Mouse (Mus musculus) adrenal gland, postnatal 4 days (tissue): ENCODE measurements around the gene Nme2. TPM values are rescaled to one million over a fixed set of nuclear protein-coding genes. Genes with fewer than 3 reads are reported as not detected.

ENCODE experiments used
- DNase-seq, 2 experiments: peaks; one replicate each; pipeline ENCODE4 v3.0.0; 2021 to 2022; ENCODE audit warnings: low spot score in 2 of 2, mixed read lengths in 2 of 2
- long read RNA-seq, 2 experiments: library from polyadenylated mRNA; stranded (forward); transcript quantifications; one replicate each; pipeline ENCODE4 v2.0.0; 2021
- total RNA-seq, 2 experiments: library from RNA; stranded (reverse); gene quantifications; 2 replicates each; pipeline ENCODE4 v1.2.3; 2021

Gene Nme2
- total RNA-seq: 100 to 1,000 TPM; 419 to 443 TPM
- long read RNA-seq, experiment 1, transcript Nme2-202 (4 exons, 734 nt): minor isoform, 57 of 329 reads
- long read RNA-seq, experiment 1, transcript Nme2-201 (5 exons, 1,012 nt): major isoform, 269 of 329 reads
- long read RNA-seq, experiment 1, partial matches to known transcripts: 1 of 329 reads
- long read RNA-seq, experiment 1, other reads (novel, unspliced or antisense): 2 of 329 reads
- long read RNA-seq, experiment 2, transcript Nme2-202 (4 exons, 734 nt): minor isoform, 39 of 301 reads
- long read RNA-seq, experiment 2, transcript Nme2-201 (5 exons, 1,012 nt): major isoform, 230 of 301 reads
- long read RNA-seq, experiment 2, partial matches to known transcripts: 30 of 301 reads
- long read RNA-seq, experiment 2, other reads (novel, unspliced or antisense): 2 of 301 reads

- DNase-seq: no peak
Observed at GRCm38 (mm10) chr11:93956159-93956558, at the start of gene Nme2. Gene Nme2 (minus strand): TSS chr11:93956259.

- no peak for DNase-seq
Observed at GRCm38 (mm10) chr11:94003346-94003745, 47.3 kb upstream of the Nme2 start.

- DNase-seq: no peak
Observed at GRCm38 (mm10) chr11:93999276-93999675, 43.2 kb upstream of the Nme2 start.

- no peak for DNase-seq
Observed at GRCm38 (mm10) chr11:93997141-93997775, 41.2 kb upstream of the Nme2 start.

GRCm38 (mm10) chr11:93996306-93997140 is 40.5 kb upstream of the Nme2 start:
- DNase-seq: peak; percentile 14 to 29

- DNase-seq: peak; percentile 82 to 92
Observed at GRCm38 (mm10) chr11:93995720-93996305, 39.8 kb upstream of the Nme2 start, which contains the start of gene Spag9. Gene Spag9 (plus strand): TSS chr11:93996091.

GRCm38 (mm10) chr11:93995111-93995719 is 39.2 kb upstream of the Nme2 start:
- DNase-seq: peak; percentile 32 to 64

GRCm38 (mm10) chr11:93994531-93994930 is 38.5 kb upstream of the Nme2 start:
- no peak for DNase-seq

- DNase-seq: no peak
Observed at GRCm38 (mm10) chr11:93988328-93989062, 32.4 kb upstream of the Nme2 start.

- DNase-seq: no peak
Observed at GRCm38 (mm10) chr11:93987625-93988327, 31.7 kb upstream of the Nme2 start.

- DNase-seq: no peak
Observed at GRCm38 (mm10) chr11:93987026-93987425, 31.0 kb upstream of the Nme2 start.

- no peak for DNase-seq
Observed at GRCm38 (mm10) chr11:93986298-93986697, 30.2 kb upstream of the Nme2 start.

- DNase-seq: no peak
Observed at GRCm38 (mm10) chr11:93985265-93985664, 29.2 kb upstream of the Nme2 start.

- DNase-seq: no peak
Observed at GRCm38 (mm10) chr11:93984619-93985018, 28.6 kb upstream of the Nme2 start.

GRCm38 (mm10) chr11:93979502-93980049 is 23.5 kb upstream of the Nme2 start:
- no peak for DNase-seq

GRCm38 (mm10) chr11:93972951-93973350 is 16.9 kb upstream of the Nme2 start:
- DNase-seq: no peak

GRCm38 (mm10) chr11:93969799-93970198 is 13.7 kb upstream of the Nme2 start:
- DNase-seq: no peak

- DNase-seq: no peak
Observed at GRCm38 (mm10) chr11:93969171-93969570, 13.1 kb upstream of the Nme2 start.

GRCm38 (mm10) chr11:93968848-93969128 is 12.7 kb upstream of the Nme2 start:
- no peak for DNase-seq
